Mouse (Mus musculus) MEL (cell line): Measurements from ENCODE around the gene Ets1. TPM values are rescaled to one million over a fixed set of nuclear protein-coding genes. Genes with fewer than 3 reads are reported as not detected.

Experiments used
- DNase-seq: peaks from one replicate; pipeline ENCODE4 v3.0.0; 2011; ENCODE audit warnings: low read depth, low spot score
- H3K27ac ChIP-seq: 2 replicates; pipeline ENCODE4 v1.5.1; 2012; ENCODE audit warnings: low read depth, mild to moderate bottlenecking, control low read depth, low read length, moderate library complexity; ENCODE audit not compliant: control insufficient read depth
- H3K27me3 ChIP-seq, 2 experiments: fragments of 150-350 bp in 1 of 2; sonication (generic) in 1 of 2; 2 replicates each; pipeline ENCODE4 v1.6.1; 2012; ENCODE audit warnings: low read length in 2 of 2, mild to moderate bottlenecking in 2 of 2, improper control_type of control experiment in 1 of 2, moderate library complexity in 1 of 2; ENCODE audit not compliant: insufficient read depth in 2 of 2, control insufficient read depth in 1 of 2
- H3K36me3 ChIP-seq, 2 experiments: 2 replicates each; pipeline ENCODE4 v1.6.1; 2012 to 2014; ENCODE audit warnings: low read length in 2 of 2, improper control_type of control experiment in 1 of 2, inconsistent platforms in 1 of 2, mild to moderate bottlenecking in 1 of 2; ENCODE audit not compliant: insufficient read depth in 2 of 2, control insufficient read depth in 1 of 2
- H3K4me1 ChIP-seq, 2 experiments: fragments of 150-350 bp in 1 of 2; sonication (generic) in 1 of 2; 2 replicates each; pipeline ENCODE4 v1.6.1; 2012; ENCODE audit warnings: low read length in 2 of 2, improper control_type of control experiment in 1 of 2, mild to moderate bottlenecking in 1 of 2; ENCODE audit not compliant: insufficient read depth in 2 of 2, control insufficient read depth in 1 of 2
- H3K4me3 ChIP-seq, 2 experiments: fragments of 150-350 bp in 1 of 2; sonication (generic) in 1 of 2; 2 replicates each; pipeline ENCODE4 v1.5.1; 2012; ENCODE audit warnings: low read depth in 2 of 2, low read length in 2 of 2, mild to moderate bottlenecking in 2 of 2, moderate library complexity in 2 of 2, control low read depth in 1 of 2, improper control_type of control experiment in 1 of 2; ENCODE audit not compliant: control insufficient read depth in 1 of 2, insufficient read depth in 1 of 2
- H3K79me2 ChIP-seq: 2 replicates; pipeline ENCODE4 v1.6.1; 2012; ENCODE audit warnings: mild to moderate bottlenecking, low read length, moderate library complexity; ENCODE audit not compliant: control insufficient read depth, poor library complexity, insufficient read depth
- H3K9ac ChIP-seq: 2 replicates; pipeline ENCODE4 v1.6.1; 2012; ENCODE audit warnings: low read depth, mild to moderate bottlenecking, control low read depth, low read length, moderate library complexity; ENCODE audit not compliant: control insufficient read depth, poor library complexity, severe bottlenecking
- H3K9me3 ChIP-seq: fragments of 150-350 bp; sonication (generic); replicated peaks from 2 replicates; pipeline ENCODE4 v1.6.1; 2012; ENCODE audit warnings: mild to moderate bottlenecking, low read length, improper control_type of control experiment, moderate library complexity; ENCODE audit not compliant: insufficient read depth
- BHLHE40 ChIP-seq: IDR thresholded peaks from 2 replicates; pipeline ENCODE4 v1.6.1; 2012; ENCODE audit warnings: low read depth, mild to moderate bottlenecking, inconsistent platforms, low read length, improper control_type of control experiment, borderline replicate concordance
- CHD1 ChIP-seq: IDR thresholded peaks from 2 replicates; pipeline ENCODE4 v1.6.1; 2012; ENCODE audit warnings: low read depth, mild to moderate bottlenecking, inconsistent platforms, low read length, improper control_type of control experiment
- CHD2 ChIP-seq: IDR thresholded peaks from 2 replicates; pipeline ENCODE4 v1.6.1; 2011; ENCODE audit warnings: low read length, improper control_type of control experiment
- HCFC1 ChIP-seq: IDR thresholded peaks from 2 replicates; pipeline ENCODE4 v1.6.1; 2012; ENCODE audit warnings: low read depth, mild to moderate bottlenecking, inconsistent platforms, low read length, improper control_type of control experiment, moderate library complexity
- JUND ChIP-seq: IDR thresholded peaks from 2 replicates; pipeline ENCODE4 v1.6.1; 2011; ENCODE audit warnings: low read depth, mild to moderate bottlenecking, improper control_type of control experiment, low read length
- KAT2A ChIP-seq: conservative IDR thresholded peaks from 2 replicates; pipeline ENCODE4 v1.6.1; 2012; ENCODE audit warnings: low read depth, low read length, improper control_type of control experiment, inconsistent platforms
- MAX ChIP-seq: IDR thresholded peaks from 2 replicates; pipeline ENCODE4 v1.6.1; 2011; ENCODE audit warnings: low read length, improper control_type of control experiment
- MAZ ChIP-seq: IDR thresholded peaks from 2 replicates; pipeline ENCODE4 v1.6.1; 2012; ENCODE audit warnings: low read depth, mild to moderate bottlenecking, inconsistent platforms, low read length, improper control_type of control experiment
- MEF2A ChIP-seq: IDR thresholded peaks from 2 replicates; pipeline ENCODE4 v1.6.1; 2014; ENCODE audit warnings: low read depth, mild to moderate bottlenecking, inconsistent platforms, low read length, improper control_type of control experiment; ENCODE audit not compliant: poor library complexity, insufficient replicate concordance, severe bottlenecking; ENCODE audit errors: extremely low read depth
- NRF1 ChIP-seq: IDR thresholded peaks from 2 replicates; pipeline ENCODE4 v1.6.1; 2014; ENCODE audit warnings: low read depth, mild to moderate bottlenecking, inconsistent platforms, low read length, improper control_type of control experiment, moderate library complexity; ENCODE audit not compliant: poor library complexity, insufficient read depth, severe bottlenecking
- POLR2A ChIP-seq, 2 experiments: IDR thresholded peaks; 2 replicates each; pipeline ENCODE4 v1.6.1; 2011 to 2012; ENCODE audit warnings: low read length in 2 of 2, mild to moderate bottlenecking in 2 of 2, control low read depth in 1 of 2, improper control_type of control experiment in 1 of 2, low read depth in 1 of 2, moderate library complexity in 1 of 2; ENCODE audit not compliant: control insufficient read depth in 1 of 2, insufficient read depth in 1 of 2, poor library complexity in 1 of 2
- RAD21 ChIP-seq: IDR thresholded peaks from 2 replicates; pipeline ENCODE4 v1.6.1; 2011; ENCODE audit warnings: mild to moderate bottlenecking, low read depth, low read length, improper control_type of control experiment
- TBP ChIP-seq: IDR thresholded peaks from 2 replicates; pipeline ENCODE4 v1.8.0; 2011; ENCODE audit warnings: low read depth, low read length, improper control_type of control experiment
- TCF12 ChIP-seq: IDR thresholded peaks from 2 replicates; pipeline ENCODE4 v1.6.1; 2014; ENCODE audit warnings: low read depth, mild to moderate bottlenecking, inconsistent platforms, low read length, improper control_type of control experiment, moderate library complexity
- UBTF ChIP-seq: IDR thresholded peaks from 2 replicates; pipeline ENCODE4 v1.6.1; 2012; ENCODE audit warnings: low read depth, mild to moderate bottlenecking, inconsistent platforms, low read length, improper control_type of control experiment, moderate library complexity, borderline replicate concordance; ENCODE audit not compliant: insufficient read depth
- USF2 ChIP-seq, 2 experiments: IDR thresholded peaks; 2 replicates each; pipeline ENCODE4 v1.6.1; 2011 to 2012; ENCODE audit warnings: improper control_type of control experiment in 2 of 2, low read length in 2 of 2, borderline replicate concordance in 1 of 2, inconsistent platforms in 1 of 2, low read depth in 1 of 2, mild to moderate bottlenecking in 1 of 2; ENCODE audit not compliant: insufficient read depth in 1 of 2
- ZMIZ1 ChIP-seq: IDR thresholded peaks from 2 replicates; pipeline ENCODE4 v1.6.1; 2012; ENCODE audit warnings: low read depth, mild to moderate bottlenecking, inconsistent platforms, low read length, improper control_type of control experiment, moderate library complexity
- polyA plus RNA-seq, 2 experiments: library from polyadenylated mRNA; stranded (reverse) in 1 of 2; unstranded in 1 of 2; fragments of >175 nt in 1 of 2; fragments of >200 nt in 1 of 2; gene quantifications; 2 replicates each; pipeline versions ENCODE4 v1.2.1 to v1.2.4; 2012; ENCODE audit warnings: low replicate concordance in 2 of 2, low read depth in 1 of 2; ENCODE audit not compliant: insufficient read length in 2 of 2, insufficient read depth in 1 of 2, missing spikeins in 1 of 2
- total RNA-seq: library from RNA; depleted of rRNA; stranded (reverse); fragments of 300-350 nt; gene quantifications from 2 replicates; pipeline ENCODE4 v1.2.3, GENCODE M21; 2012

The Ets1 gene
- total and polyA plus RNA-seq, 3 experiments, result 0.10 to 0.19 TPM; not detected in 1

GRCm38 (mm10) chr9:32594346-32594745 is 41.7 kb upstream of the Ets1 start:
- Histone ChIP-seq H3K36me3 (no peaks in the 10 kb centered on the region; a peak in 1 of 4 replicates), H3K79me2 (no peaks in the 10 kb centered on the region), H3K4me1 (no peaks in the 10 kb centered on the region), H3K4me3 (no peak overlapping the region), H3K27me3 (no peaks in the 10 kb centered on the region; a peak in 1 of 4 replicates), H3K27ac (no peak overlapping the region), H3K9ac (no peak overlapping the region), H3K9me3 (no peaks in the 10 kb centered on the region)
- DNase-seq, result no peak
- TF ChIP-seq MAX (no peak), TCF12 (no peak), CHD1 (no peak), KAT2A (no peak), USF2 (IDR thresholded peaks at IDR 0.05; ENCODE audit: borderline replicate concordance in 1 of 2, insufficient read depth in 1 of 2, low read depth in 1 of 2, low read length in 2 of 2) (no peak), ZMIZ1 (no peak), MAZ (no peak), BHLHE40 (no peak), RAD21 (no peak)

DNA sequence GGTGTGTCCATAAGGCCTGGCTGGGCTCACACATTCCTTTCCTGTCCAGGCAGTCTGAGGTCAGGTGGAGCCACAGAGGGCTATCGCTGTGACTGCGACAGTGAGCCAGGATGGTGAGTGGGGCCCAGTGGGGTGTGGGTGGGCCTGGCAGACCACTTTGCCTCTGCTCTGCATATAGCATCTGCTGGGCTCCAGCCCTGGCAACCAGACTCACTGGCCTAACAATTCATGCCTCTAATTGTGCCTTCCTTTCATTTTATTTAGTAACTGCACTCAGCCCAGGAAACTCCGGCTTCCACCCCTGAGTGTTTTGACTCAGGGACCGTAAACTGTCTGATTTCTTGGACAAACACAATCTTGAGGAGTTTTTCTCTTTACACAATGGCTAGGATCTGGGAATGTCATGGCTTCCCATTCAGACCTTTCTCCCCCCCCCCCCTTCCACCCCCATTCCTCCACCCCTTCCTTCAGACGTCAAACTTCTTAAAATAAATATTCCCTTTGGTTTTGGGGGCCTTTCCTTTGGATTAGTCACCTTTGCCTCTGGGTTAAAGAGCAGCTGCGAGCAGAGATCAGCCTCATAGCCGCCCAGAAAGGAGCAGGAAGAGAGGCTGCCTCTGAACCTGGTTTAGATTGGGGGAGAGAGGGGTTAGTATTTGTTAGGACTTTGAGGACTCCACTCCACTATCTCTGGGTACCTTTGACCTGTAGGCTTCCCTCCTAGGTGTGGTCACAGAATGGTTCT is 40.8 kb upstream of the Ets1 start:
- Histone ChIP-seq H3K9ac (no peak overlapping the region), H3K79me2 (no peaks in the 10 kb centered on the region), H3K9me3 (no peaks in the 10 kb centered on the region), H3K4me1 (no peaks in the 10 kb centered on the region), H3K4me3 (no peak overlapping the region), H3K27me3 (no peaks in the 10 kb centered on the region; a peak in 1 of 4 replicates), H3K27ac (no peak overlapping the region), H3K36me3 (no peaks in the 10 kb centered on the region; a peak in 1 of 4 replicates)
- TF ChIP-seq HCFC1 (no peak), CHD2 (no peak), USF2 (IDR thresholded peaks at IDR 0.05; ENCODE audit: borderline replicate concordance in 1 of 2, insufficient read depth in 1 of 2, low read depth in 1 of 2, low read length in 2 of 2) (no peak), POLR2A (IDR thresholded peaks at IDR 0.05; ENCODE audit: control insufficient read depth in 1 of 2, insufficient read depth in 1 of 2, low read depth in 1 of 2, low read length in 2 of 2, poor library complexity in 1 of 2) (no peak)
- DNase-seq, result no peak

DNA sequence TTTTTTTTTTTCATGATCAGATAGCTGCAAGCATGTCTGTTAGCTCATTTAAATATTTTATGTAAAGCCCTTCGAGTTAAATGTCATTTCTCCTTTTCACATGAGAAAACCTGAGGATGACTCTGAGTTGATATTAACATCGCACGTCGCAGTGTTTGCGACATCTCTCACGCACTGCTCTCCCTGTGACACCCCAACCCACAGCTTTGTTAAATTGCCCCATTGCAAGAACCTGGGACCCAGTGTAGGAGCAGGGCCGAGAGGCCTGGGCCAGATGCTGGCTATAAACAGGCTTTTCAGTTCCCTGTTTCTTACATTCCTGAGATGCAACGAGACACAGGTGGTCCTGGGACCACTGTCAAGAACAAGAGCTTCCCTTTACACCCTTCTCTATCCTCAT is 39.7 kb upstream of the Ets1 start:
- Histone ChIP-seq H3K4me3 (no peak overlapping the region), H3K27ac (no peak overlapping the region), H3K79me2 (no peaks in the 10 kb centered on the region), H3K36me3 (no peaks in the 10 kb centered on the region; a peak in 1 of 4 replicates), H3K27me3 (no peaks in the 10 kb centered on the region; a peak in 1 of 4 replicates), H3K9me3 (no peaks in the 10 kb centered on the region)
- TF ChIP-seq JUND, result no peak
- TF ChIP-seq NRF1, result no peak
- no peak for TF ChIP-seq MEF2A
- no peak for TF ChIP-seq TBP
- no peak for TF ChIP-seq UBTF
- TF ChIP-seq, all 39 proteins: peak for 0
- no peak for DNase-seq
- Histone ChIP-seq H3K9ac (no peak overlapping the region), H3K4me1 (no peaks in the 10 kb centered on the region)
